Mouse (Mus musculus): Measurements from ENCODE around the gene Hspa5. TPM values are rescaled to one million over a fixed set of nuclear protein-coding genes. Genes with fewer than 3 reads are reported as not detected.
"Not testable (repeated sequence)": the region's sequence is repeated elsewhere in the genome, so short reads cannot be mapped to it uniquely, and the experiment has no call there.

Gene Hspa5
- total RNA-seq, 1 experiment from 2014 or later, result 1,112 TPM

DNA sequence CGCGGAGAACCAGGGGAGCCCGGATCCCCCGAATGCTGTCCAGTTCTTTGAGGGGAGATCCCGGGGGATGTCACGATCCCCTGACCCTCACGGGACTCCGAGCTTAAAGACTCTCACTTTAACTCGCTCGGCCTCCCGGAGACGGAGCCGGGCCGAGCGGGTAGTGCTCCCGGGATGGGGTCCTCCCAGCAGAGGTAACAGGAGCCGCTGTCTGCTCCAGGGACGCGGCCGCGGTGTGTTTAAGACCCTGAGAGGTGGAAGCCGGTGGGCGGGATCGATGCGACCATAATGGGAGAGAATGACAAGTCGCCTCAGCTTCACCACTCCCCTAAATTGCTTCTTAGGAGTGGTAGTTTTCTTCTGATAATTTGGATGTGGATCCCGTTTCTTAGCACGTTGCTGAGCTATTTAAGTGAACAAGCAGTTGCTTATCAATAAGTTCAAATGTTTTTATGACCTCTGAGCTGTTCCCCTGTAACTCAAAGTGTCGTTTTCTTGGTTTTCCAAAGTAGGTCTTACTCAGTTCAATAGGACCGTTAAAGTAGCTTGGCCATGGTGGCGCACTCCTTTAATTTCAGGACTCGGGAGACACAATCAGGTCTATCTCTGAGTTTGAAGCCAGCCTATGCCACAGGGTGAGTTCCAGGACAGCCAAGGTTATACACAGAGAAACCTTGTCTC, 30.9 kb downstream of the Hspa5 start:
- ATAC-seq (replicated peaks; ENCODE audit: insufficient number of reproducible peaks, low FRiP score, low TSS enrichment, poor library complexity, severe bottlenecking), result peak; percentile 19

DNA sequence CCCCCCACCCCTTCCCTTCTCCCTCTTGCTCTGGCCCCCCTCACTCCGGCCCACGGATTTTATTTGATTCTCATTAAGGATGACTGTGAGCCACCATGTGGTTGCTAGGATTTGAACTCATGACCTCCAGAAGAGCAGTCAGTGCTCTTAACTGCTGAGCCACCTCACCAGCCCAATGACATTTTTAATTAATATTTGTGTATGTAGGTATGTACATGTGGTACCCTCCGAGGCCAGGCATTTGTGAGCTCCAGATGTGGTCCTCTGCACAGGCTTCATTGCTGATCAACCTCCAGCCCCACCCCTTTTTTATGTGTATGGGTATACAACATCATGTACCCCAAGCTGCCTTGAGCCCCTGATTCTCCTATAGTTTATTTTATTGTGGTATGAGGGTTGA, 32.0 kb downstream of the Hspa5 start:
- no peak for ATAC-seq (replicated peaks; ENCODE audit: insufficient number of reproducible peaks, low FRiP score, low TSS enrichment, poor library complexity, severe bottlenecking)

GRCm38 (mm10) chr2:34804172-34804571, 32.4 kb downstream of the Hspa5 start:
- no peak for ATAC-seq (replicated peaks; ENCODE audit: insufficient number of reproducible peaks, low FRiP score, low TSS enrichment, poor library complexity, severe bottlenecking)

DNA sequence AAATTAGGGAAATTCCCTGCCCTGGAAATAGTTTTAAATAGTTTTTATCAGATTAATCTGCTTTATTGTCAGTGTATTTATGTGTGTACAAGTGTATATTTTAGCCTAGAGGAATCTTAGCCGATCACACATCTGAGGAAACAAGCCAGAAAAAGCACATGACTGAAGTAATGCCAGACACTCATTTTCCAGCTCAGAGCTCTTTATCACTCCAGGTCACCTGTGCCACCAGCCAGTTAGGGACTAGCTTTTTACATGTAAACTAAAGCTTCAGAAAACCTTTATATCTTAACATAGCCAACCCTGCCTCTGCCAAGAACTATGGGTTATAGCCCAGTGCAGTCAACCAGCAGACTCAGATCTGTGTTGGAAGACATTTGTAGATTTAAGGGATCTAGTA, 33.0 kb downstream of the Hspa5 start:
- ATAC-seq (replicated peaks; ENCODE audit: insufficient number of reproducible peaks, low FRiP score, low TSS enrichment, poor library complexity, severe bottlenecking), result no peak

GRCm38 (mm10) chr2:34805364-34805950, 33.7 kb downstream of the Hspa5 start:
- ATAC-seq (replicated peaks; ENCODE audit: insufficient number of reproducible peaks, low FRiP score, low TSS enrichment, poor library complexity, severe bottlenecking), result no peak

- no peak for ATAC-seq (replicated peaks; ENCODE audit: insufficient number of reproducible peaks, low FRiP score, low TSS enrichment, poor library complexity, severe bottlenecking)
These were observed 36.3 kb downstream of the Hspa5 start for GRCm38 (mm10) chr2:34808057-34808456.

DNA sequence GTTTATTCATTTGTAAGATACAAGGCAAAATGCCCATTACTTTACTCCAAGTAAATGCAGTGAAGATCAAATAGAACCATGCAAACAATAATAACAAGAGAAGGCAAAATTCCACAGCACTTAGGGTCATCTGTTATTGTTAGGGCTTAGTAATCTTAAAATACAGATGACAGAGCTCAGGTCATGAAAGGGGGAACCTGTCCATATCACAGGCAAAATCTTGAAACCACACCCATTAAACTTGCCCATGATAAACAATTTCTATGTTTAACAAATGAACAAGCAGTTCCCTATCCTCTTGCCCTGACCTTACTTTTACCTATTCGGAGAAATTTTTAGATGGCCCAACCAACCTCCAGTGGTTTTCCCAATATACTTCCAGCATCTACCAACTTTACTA, 37.8 kb downstream of the Hspa5 start:
- no peak for ATAC-seq (replicated peaks; ENCODE audit: insufficient number of reproducible peaks, low FRiP score, low TSS enrichment, poor library complexity, severe bottlenecking)

- no peak for ATAC-seq (replicated peaks; ENCODE audit: insufficient number of reproducible peaks, low FRiP score, low TSS enrichment, poor library complexity, severe bottlenecking)
These were observed 39.0 kb downstream of the Hspa5 start for GRCm38 (mm10) chr2:34810775-34811174.

DNA sequence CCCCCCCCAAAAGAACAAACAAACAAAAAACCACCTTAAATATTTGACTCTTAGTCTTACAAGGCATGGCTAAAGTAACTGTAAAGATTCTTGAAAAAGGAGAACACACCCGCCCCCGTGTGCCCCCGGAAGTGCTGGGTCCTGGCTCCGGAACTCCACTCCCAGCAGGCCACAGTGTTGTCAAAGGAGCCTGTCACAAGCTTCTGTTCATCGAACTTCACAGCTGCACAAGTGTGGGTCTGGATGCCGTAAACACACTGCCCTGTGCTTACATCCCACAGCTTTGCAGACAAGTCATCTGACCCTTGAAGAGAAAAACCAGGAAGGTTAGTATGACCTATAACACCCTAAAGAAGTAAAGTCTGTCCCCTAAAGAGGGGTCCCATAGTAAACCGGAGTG, 40.9 kb downstream of the Hspa5 start:
- ATAC-seq (replicated peaks; ENCODE audit: insufficient number of reproducible peaks, low FRiP score, low TSS enrichment, poor library complexity, severe bottlenecking), result no peak

DNA sequence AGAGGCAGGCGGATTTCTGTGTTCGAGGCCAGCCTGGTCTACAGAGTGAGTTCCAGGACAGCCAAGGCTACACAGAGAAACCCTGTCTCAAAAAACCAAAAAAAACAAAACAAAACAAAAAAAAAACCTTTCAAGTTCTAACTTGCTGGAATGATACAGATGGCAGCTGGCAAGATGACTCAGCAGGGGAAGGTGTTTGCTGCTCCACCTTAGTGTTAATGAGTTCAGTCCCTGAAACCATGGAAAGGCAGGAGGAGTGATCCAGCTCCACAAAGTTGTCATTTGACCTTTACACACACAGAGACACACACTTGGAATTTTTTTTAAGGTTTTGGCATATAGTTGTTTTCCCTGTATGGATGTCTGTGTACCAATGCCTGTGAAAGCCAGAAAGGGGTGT, 44.1 kb downstream of the Hspa5 start:
- not testable (repeated sequence) for ATAC-seq (replicated peaks; ENCODE audit: insufficient number of reproducible peaks, low FRiP score, low TSS enrichment, poor library complexity, severe bottlenecking)

- no peak for ATAC-seq (replicated peaks; ENCODE audit: insufficient number of reproducible peaks, low FRiP score, low TSS enrichment, poor library complexity, severe bottlenecking)
These were observed 46.7 kb downstream of the Hspa5 start for GRCm38 (mm10) chr2:34818492-34818891.

GRCm38 (mm10) chr2:34825827-34826459, 54.2 kb downstream of the Hspa5 start, which contains the start of gene Fbxw2:
Gene Fbxw2, minus strand, starts transcription at chr2:34826311.
- peak; percentile 92 for ATAC-seq (replicated peaks; ENCODE audit: insufficient number of reproducible peaks, low FRiP score, low TSS enrichment, poor library complexity, severe bottlenecking)

DNA sequence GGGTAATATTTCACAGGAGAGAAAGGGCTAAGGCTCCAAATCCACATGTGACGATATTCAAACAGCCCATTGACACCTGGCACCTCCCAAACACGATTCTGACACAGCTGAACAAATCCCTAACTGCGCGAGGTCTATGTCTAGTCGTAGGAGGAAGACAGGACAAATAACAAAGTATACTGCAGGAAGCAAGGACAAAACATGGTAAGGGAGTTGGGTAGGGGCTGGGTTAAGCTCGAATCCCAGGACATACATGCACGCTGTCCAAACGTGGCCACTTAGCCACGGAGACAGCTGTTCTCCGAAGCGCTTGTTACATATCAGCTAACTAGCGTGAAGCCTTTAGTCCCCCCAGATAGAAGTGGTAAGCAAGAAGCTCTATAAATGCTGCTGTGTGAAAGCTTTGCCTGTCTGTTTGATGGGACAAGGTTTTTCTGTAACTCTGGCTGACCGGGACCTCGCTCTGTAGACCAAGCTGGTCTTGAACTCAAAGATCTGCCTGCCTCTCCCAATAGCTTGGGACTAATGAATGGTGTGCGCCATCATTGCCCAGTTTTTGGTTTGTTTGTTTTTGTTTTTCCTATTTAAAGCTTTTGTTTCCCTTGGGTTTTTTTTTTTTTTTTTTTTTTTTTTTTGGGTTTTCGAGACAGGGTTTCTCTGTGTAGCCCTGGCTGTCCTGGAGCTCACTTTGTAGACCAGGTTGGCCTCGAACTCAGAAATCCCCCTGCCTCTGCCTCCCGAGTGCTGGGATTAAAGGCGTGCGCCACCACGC, 54.9 kb downstream of the Hspa5 start:
- 0 out of 2 replicates have a peak, but pooled peaks have one; percentile 19 for ATAC-seq (replicated peaks; ENCODE audit: insufficient number of reproducible peaks, low FRiP score, low TSS enrichment, poor library complexity, severe bottlenecking)

Other genes with a start within 250 kb of the Hspa5 start
- 98.2 to 140 TPM (median 107 TPM) in 3 replicates for gene Gapvd1, start 16.7 kb upstream of the Hspa5 start, total RNA-seq (2017)
- 11.9 to 17.3 TPM (median 17.2 TPM) in 3 replicates for gene Rabepk, start 27.9 kb downstream of the Hspa5 start, total RNA-seq (2017)
- gene Fbxw2, start 54.3 kb downstream of the Hspa5 start, total RNA-seq (2017), result 116 to 145 TPM (median 118 TPM) in 3 replicates
- gene Gm34653, start 61.0 kb downstream of the Hspa5 start, total RNA-seq (2017), result not detected in 3 replicates
- not detected in 3 replicates for gene Cutal, start 102.4 kb downstream of the Hspa5 start, total RNA-seq (2017)
- 18.7 to 33.4 TPM (median 20.4 TPM) in 3 replicates for gene Psmd5, start 103.0 kb downstream of the Hspa5 start, total RNA-seq (2017)
- 1.1 to 5.3 TPM (median 1.4 TPM) in 3 replicates for gene Phf19, start 142.1 kb downstream of the Hspa5 start, total RNA-seq (2017)
- 94.2 to 168 TPM (median 96.5 TPM) in 3 replicates for gene Traf1, start 189.8 kb downstream of the Hspa5 start, total RNA-seq (2017)

Data from monocyte, adult 5-6 weeks (primary cell).